Mouse (Mus musculus) c-Kit-negative CD71-positive TER-119-positive erythroid progenitor cells, embryonic 14.5 days (primary cell): ENCODE results near the gene Tubgcp2.
A peak's percentile ranks its signal among the peaks of the same experiment; 100 is the strongest.

Experiments used
- DNase-seq: peaks from one replicate; pipeline ENCODE4 v3.0.0-alpha.2; 2013; ENCODE audit warnings: low read depth, low spot score

Tubgcp2 gene

DNA sequence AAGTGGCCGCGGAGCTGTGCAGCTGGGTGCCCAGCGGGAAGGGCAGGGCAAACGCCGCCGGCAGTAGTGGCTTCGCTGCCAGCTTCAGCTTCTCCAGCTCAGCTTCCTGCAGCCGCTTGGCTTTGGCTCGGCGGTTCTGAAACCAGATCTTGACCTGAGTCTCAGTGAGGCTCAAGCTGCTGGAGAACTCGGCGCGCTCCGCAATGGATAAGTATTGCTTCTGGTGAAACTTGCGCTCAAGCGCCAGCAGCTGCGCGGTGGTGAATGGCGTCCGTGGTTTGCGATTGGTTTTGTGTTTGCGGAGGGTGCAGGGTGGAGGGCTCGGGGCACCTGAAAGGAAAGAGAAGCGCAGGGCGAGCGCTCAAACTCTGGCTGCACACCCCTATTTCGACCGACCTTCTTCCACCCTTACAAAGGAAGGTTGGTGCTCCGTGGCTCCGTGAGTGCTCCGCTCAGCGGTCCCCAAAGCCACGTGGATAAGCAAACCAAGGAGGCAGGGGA, 11.4 kb upstream of the Tubgcp2 start:
- no peak for DNase-seq

DNA sequence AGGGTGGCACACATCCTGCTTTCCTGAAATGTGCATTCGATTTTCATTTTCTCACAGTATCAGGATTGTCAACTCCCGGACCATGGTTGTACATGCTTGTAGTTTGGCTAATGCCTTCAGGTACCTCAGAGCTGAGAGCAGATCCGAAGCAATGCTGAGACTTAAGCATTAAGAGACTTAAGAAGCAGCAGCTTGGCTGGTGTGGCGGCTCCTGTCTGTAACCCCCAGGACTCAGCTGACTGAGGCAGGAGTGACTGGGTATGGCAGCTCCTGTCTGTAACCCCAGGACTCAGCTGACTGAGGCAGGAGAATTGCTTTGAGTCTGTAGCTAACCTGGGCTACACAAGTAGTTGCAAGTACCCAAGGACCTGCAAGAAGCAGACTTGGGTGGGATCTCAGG, 9.1 kb upstream of the Tubgcp2 start:
- DNase-seq, result no peak

- DNase-seq, result no peak
Measured at GRCm38 (mm10) chr7:140042728-140043127, 6.3 kb upstream of the Tubgcp2 start.

DNA sequence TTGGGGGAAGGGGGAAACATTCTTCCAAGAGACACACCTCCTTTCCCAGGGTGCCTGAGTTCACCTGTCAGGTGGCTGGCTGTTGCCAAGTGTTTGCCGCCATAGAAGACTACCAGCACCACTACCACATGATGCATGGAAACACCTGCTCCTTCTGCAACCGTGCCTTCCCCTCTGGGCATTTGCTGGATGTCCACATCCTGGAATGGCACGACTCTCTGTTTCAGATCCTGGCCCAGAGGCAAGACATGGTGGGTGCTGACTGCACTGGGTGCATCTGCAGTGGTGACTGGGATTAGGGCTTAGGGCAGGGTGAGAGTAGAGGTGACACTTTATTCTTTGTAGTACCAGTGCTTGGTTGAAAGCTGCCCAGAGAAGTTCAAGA, 694 bp upstream of the Tubgcp2 start:
- DNase-seq, result no peak

GRCm38 (mm10) chr7:140035456-140035855, 1.0 kb downstream of the Tubgcp2 start:
- no peak for DNase-seq

GRCm38 (mm10) chr7:140033386-140033785, 3.1 kb downstream of the Tubgcp2 start:
- DNase-seq, result no peak

DNA sequence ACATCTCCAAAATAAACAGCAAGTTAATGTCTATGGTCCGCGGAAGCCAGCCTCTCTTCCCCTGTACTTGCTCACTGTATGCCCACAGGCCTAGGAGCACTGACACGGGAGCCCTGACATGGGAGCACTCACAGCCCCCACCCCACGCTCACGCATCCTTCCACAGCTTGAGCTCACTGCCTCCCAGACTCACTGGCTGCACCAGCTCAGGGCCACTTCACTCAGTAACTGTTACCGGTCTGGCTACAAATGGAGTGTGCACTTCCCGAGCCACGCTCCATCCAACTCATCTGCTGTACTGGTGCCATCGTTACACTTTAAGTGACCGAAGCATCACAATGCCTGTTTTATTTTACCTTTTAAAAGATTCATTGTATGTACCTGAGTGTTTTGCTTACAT, 4.1 kb downstream of the Tubgcp2 start:
- DNase-seq, result no peak

- DNase-seq, result no peak
Measured at GRCm38 (mm10) chr7:140031771-140032170, 4.7 kb downstream of the Tubgcp2 start.

GRCm38 (mm10) chr7:140011336-140011735, 25.1 kb downstream of the Tubgcp2 start:
- no peak for DNase-seq

DNA sequence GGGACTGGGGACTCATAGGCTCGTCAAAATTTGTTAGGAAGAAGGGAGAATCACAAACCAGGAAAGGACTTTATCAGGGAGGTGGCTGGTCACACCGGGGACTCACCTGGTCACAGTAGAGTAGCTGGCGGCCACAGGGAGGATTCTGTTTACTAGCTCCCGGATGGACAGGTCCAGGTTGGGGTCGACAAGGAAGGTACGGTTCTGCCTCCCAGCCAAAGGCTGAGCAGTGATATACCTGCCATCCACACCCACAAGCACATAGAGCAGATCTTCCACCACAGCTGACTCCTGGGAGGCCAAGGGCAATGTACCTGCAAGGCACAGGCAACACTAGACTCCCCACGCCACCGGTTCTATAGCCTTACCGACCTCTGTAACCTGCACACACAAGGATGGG, 28.7 kb downstream of the Tubgcp2 start:
- no peak for DNase-seq

DNA sequence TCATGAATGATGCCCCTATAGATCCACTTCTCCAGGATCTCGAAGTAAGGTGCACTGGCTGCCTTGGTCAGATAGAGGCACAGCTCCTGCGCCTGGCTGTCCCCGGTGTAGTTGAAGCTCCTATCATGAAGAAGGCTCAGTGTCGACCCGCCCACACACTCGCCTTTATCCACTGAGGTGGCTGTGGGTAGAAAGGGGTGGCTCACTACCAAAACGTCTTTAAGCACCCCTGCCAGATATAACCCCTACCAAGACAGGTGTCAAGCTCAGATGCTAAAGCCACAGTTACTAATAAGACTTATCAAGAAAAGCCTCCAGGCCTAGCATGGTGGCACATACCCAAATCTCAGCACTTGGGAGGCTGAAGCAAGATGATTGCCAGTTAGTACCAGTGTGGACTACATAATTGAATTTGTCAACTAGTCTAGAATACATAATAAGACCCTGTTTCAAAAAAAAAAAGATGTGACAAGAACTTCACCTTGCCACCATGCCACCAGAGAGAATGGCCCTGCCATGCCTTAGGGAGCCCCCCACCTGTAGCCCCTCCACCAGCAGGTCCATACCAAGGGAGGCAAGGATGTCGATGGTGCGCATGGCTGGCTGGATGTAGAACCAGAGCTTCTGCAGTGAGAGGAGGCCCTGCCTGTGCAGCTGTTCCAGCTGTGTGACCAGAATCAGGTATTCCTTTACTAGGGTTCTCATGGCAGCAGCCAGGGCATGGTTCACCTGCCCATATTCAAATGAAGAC, 29.4 kb downstream of the Tubgcp2 start:
- no peak for DNase-seq

GRCm38 (mm10) chr7:140004666-140005065, 31.8 kb downstream of the Tubgcp2 start:
- no peak for DNase-seq

DNA sequence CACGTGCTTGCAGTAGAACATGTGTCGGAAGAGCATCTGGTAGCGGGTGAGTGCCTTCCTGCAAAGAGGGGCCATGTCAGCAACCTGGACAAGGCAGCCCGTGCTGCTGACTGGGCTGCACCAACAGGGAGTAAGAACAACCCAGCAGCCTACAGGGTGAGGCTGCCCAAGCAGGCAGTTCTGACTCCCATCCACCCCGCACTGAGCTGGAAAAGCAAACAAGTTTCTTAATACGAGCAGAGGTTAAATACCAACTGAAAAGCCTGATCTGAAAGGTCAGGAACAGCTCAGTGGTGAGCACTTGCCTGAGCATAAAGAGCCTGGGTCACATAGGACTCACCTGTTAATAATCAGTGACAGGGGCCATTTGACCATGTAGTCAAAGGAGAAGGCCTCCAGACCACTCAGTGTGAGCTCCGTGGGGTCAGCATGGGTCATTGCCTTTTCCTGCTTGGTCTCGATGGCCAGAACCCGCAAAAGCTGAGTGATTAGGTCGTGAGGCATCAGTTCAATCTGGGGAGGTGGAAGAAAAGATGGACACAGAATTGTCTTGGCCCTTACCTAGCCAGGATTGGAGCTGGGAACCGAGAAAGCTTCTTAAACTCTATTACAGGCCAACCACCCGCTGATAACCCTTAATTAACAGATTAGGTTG, 35.3 kb downstream of the Tubgcp2 start:
- no peak for DNase-seq

- DNase-seq, result no peak
Measured at GRCm38 (mm10) chr7:139998691-139999350, 37.6 kb downstream of the Tubgcp2 start.

DNA sequence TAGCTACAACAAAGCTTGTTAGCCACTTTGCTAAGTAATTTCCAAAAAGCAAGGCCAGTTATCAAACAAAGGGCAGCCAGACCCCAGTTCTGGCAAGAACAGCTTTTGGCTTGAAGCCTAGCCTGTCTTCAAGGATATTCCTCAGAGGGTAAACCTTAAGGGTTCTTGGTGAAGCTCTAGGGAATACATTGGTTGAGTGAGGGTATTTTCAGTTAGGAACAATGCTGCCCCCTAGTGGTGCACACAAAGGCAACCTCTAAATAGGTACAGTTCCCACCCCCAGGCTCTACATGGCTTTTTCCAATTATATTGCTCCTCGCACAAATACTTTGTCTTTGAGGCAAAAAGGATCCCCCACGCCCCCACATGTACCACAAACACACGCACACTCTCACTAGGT, 41.8 kb downstream of the Tubgcp2 start:
- DNase-seq, result peak; percentile 37

DNA sequence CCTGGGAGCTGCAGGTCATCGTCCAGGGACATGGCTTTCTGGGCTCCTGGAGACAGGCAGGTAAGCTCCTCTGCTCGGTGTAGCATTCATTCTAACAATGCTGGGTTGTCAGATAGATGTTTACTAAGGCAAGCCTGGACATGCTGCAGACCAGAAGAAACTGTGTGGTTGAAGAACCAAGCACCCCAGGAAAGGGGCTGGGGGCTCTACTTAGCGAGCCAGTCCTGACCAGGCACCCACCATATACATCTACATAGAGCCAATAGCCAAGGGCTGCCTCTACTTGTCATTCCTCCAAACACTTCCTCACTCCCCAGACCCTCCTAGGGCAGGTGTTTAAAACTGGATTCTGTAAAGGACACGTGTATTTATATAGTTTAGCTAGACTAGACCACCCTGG, 42.3 kb downstream of the Tubgcp2 start:
- DNase-seq, result no peak

DNA sequence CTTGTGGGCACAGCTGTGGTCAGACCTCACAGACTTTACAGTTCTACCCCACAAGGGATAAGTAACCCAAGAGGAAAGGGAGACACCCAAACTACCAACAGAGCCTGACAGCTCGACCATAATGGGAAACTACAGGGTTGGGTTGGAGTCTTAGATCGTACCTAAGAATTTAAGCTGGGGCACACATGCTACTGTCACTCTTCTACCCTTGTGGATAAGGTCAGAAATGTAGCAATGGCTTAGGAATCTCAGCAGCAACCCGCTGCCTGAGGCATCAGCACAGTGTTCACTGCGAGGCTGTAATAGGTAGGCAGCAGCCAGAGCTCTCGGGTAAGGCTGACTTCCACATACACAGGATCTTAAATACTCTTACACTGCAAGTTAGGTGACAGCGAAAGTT, 42.9 kb downstream of the Tubgcp2 start:
- DNase-seq, result no peak

- no peak for DNase-seq
Measured at GRCm38 (mm10) chr7:139992406-139992805, 44.1 kb downstream of the Tubgcp2 start, which contains the start of gene Adam8. TSS of gene Adam8 (minus strand) at chr7:139992562.

GRCm38 (mm10) chr7:139990864-139991394, 45.5 kb downstream of the Tubgcp2 start:
- no peak for DNase-seq

DNA sequence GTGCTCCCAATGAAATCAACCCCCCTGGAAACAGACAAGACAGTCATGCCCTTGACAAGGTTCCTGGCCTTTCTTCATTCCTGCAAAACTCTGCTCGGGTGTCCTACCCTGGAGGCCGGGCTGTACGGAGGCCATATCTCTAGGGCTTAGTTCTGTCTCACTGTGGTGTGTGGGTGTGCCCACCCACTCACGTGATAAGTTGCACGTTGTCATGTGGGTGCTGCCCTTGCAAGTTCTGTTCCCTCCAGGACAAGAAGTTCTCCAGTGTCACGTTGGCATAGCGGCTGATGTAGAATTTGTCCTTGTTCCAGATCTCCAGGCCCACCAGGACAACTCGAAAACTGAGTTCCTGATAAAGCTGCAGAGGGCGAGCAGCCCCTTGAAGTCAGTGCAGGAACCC, 48.2 kb downstream of the Tubgcp2 start:
- no peak for DNase-seq

- DNase-seq, result no peak
Measured at GRCm38 (mm10) chr7:139984505-139984904, 52.0 kb downstream of the Tubgcp2 start.

GRCm38 (mm10) chr7:139982058-139982457, 54.4 kb downstream of the Tubgcp2 start:
- no peak for DNase-seq
